Comparison of ENCODE assay signal across 18 mouse cellular contexts in genomic region chr16:43402888-43403287, GRCm38 (mm10).
DNase-seq lines count a peak whose midpoint lies in the region; ATAC-seq and TF ChIP-seq lines count a peak whose summit lies in the region.
"Had no signal": no experiment of that assay in that cellular context is flagged by ENCODE, and none has a peak within 500 bp of the region (broad histone marks: within the 10 kb centered on the region; RNA-seq: fewer than 3 reads in every experiment).

No protein-coding gene starts in this region.

- peaks cover 8% of the 10 kb centered on the region; the same call in 1 of the 2 replicates for H3K4me1 ChIP-seq in kidney, embryonic 15.5 days
- H3K4me1 ChIP-seq in kidney, embryonic 14.5 days (ENCODE audit: control insufficient read depth, insufficient read depth, low read length): 0 out of 2 replicates have a peak, but pooled peaks cover 9% of the 10 kb centered on the region
- peaks cover 13% of the 10 kb centered on the region for H3K4me1 ChIP-seq in liver, adult 2 months (ENCODE audit: control insufficient read depth, insufficient read depth, low read length)
- peaks cover 8% of the 10 kb centered on the region; the same call in 1 of the 2 replicates for H3K4me1 ChIP-seq in liver, postnatal 0 days (ENCODE audit: insufficient read depth)
- peaks cover 24% of the 10 kb centered on the region for H3K4me1 ChIP-seq in brown adipose tissue, adult 24 weeks (ENCODE audit: control insufficient read depth, insufficient read depth, insufficient read length, low read length)
- 0 out of 2 replicates have a peak, but pooled peaks cover 4% of the 10 kb centered on the region for H3K4me1 ChIP-seq in hindbrain, embryonic 14.5 days (replicated peaks; ENCODE audit: control insufficient read depth, insufficient read depth, low read length)

- no peaks in the 10 kb centered on the region for H3K36me3 ChIP-seq in kidney, embryonic 15.5 days
- H3K36me3 ChIP-seq in kidney, embryonic 14.5 days (ENCODE audit: control insufficient read depth, insufficient read depth, low read length): no peaks in the 10 kb centered on the region
- H3K36me3 ChIP-seq in liver, adult 2 months (ENCODE audit: control insufficient read depth, insufficient read depth, low read length): peaks cover 5% of the 10 kb centered on the region
- H3K36me3 ChIP-seq in liver, postnatal 0 days (replicated peaks; ENCODE audit: insufficient read depth, low read length): no peaks in the 10 kb centered on the region
- no peaks in the 10 kb centered on the region for H3K36me3 ChIP-seq in hindbrain, embryonic 14.5 days (replicated peaks; ENCODE audit: control insufficient read depth, insufficient read depth)
- H3K36me3 ChIP-seq: embryonic facial prominence, embryonic 12.5 days; forebrain, embryonic 15.5 days; G1E; heart, embryonic 12.5 days had no signal

- TF ChIP-seq POLR2A in liver, adult 2 months (IDR thresholded peaks at IDR 0.05; ENCODE audit: extremely low read depth, insufficient read depth, low read length): no peak

- H3K27me3 ChIP-seq in kidney, embryonic 15.5 days: no peaks in the 10 kb centered on the region
- no peaks in the 10 kb centered on the region for H3K27me3 ChIP-seq in kidney, embryonic 14.5 days (ENCODE audit: control insufficient read depth, insufficient read depth, low read length)
- no peaks in the 10 kb centered on the region for H3K27me3 ChIP-seq in liver, adult 2 months (ENCODE audit: control insufficient read depth, insufficient read depth, low read length)
- H3K27me3 ChIP-seq in liver, postnatal 0 days (ENCODE audit: insufficient read depth, low read length): no peaks in the 10 kb centered on the region
- H3K27me3 ChIP-seq in hindbrain, embryonic 14.5 days (ENCODE audit: control insufficient read depth, insufficient read depth, low read length): no peaks in the 10 kb centered on the region
- H3K27me3 ChIP-seq: embryonic facial prominence, embryonic 12.5 days; forebrain, embryonic 15.5 days; heart, embryonic 12.5 days had no signal

- ATAC-seq in kidney, embryonic 15.5 days (replicated peaks; ENCODE audit: low FRiP score): no peak
- ATAC-seq in kidney, embryonic 14.5 days (ENCODE audit: low FRiP score, low TSS enrichment): no peak
- ATAC-seq in liver, postnatal 0 days: no peak
- ATAC-seq in hindbrain, embryonic 14.5 days (ENCODE audit: low FRiP score): no peak
- ATAC-seq: forebrain, embryonic 15.5 days had no signal

- H3K9me3 ChIP-seq in kidney, embryonic 15.5 days (replicated peaks): no peaks in the 10 kb centered on the region
- H3K9me3 ChIP-seq in kidney, embryonic 14.5 days (ENCODE audit: control insufficient read depth, low read length): no peaks in the 10 kb centered on the region
- no peaks in the 10 kb centered on the region for H3K9me3 ChIP-seq in liver, postnatal 0 days (ENCODE audit: low read length)
- H3K9me3 ChIP-seq in hindbrain, embryonic 14.5 days (ENCODE audit: control insufficient read depth, low read length): no peaks in the 10 kb centered on the region
- H3K9me3 ChIP-seq: embryonic facial prominence, embryonic 12.5 days; forebrain, embryonic 15.5 days; G1E; heart, embryonic 12.5 days had no signal

- peak; percentile 58 for DNase-seq in liver, adult 2 months (ENCODE audit: extremely low read depth, low read depth, low spot score)
- DNase-seq in liver, postnatal 0 days: no peak
- DNase-seq in lung, postnatal 25 days (ENCODE audit: low spot score): peak; percentile 15
- no peak for DNase-seq in lung, adult 18-20 months
- no peak for DNase-seq in hindbrain, embryonic 14.5 days (ENCODE audit: low spot score)
- DNase-seq: adrenal gland, postnatal 10 days; cerebellum, adult 11-12 months; cerebellum, adult 9-10 months; cerebellum, postnatal 25 days; gastrocnemius, postnatal 10 days; heart, postnatal 36 days had no signal

- no peak for TF ChIP-seq CTCF in liver, adult 2 months (IDR thresholded peaks at IDR 0.05; ENCODE audit: low read depth, low read length)
- no peak for TF ChIP-seq CTCF in liver, postnatal 0 days (IDR thresholded peaks at IDR 0.05; ENCODE audit: low read depth)

- no peak overlapping the region for H3K4me3 ChIP-seq in kidney, embryonic 15.5 days (replicated peaks)
- H3K4me3 ChIP-seq in kidney, embryonic 14.5 days (ENCODE audit: low read length): no peak overlapping the region
- H3K4me3 ChIP-seq in liver, adult 2 months (ENCODE audit: insufficient read depth, low read depth, low read length): no peak overlapping the region
- H3K4me3 ChIP-seq in liver, postnatal 0 days (ENCODE audit: low read depth, low read length): no peak overlapping the region
- no peak overlapping the region for H3K4me3 ChIP-seq in brown adipose tissue, adult 24 weeks (ENCODE audit: insufficient read depth, low read depth, low read length)
- no peak overlapping the region for H3K4me3 ChIP-seq in hindbrain, embryonic 14.5 days (replicated peaks; ENCODE audit: low read length)
- H3K4me3 ChIP-seq: embryonic facial prominence, embryonic 12.5 days; forebrain, embryonic 15.5 days; heart, embryonic 12.5 days had no signal

- no peak overlapping the region for H3K9ac ChIP-seq in kidney, embryonic 15.5 days
- no peak overlapping the region for H3K9ac ChIP-seq in kidney, embryonic 14.5 days (ENCODE audit: low read depth, low read length)
- no peak overlapping the region for H3K9ac ChIP-seq in liver, adult 2 months (ENCODE audit: low read depth, low read length)
- H3K9ac ChIP-seq in liver, postnatal 0 days (replicated peaks): no peak overlapping the region
- H3K9ac ChIP-seq in hindbrain, embryonic 14.5 days: no peak overlapping the region
- H3K9ac ChIP-seq: embryonic facial prominence, embryonic 12.5 days; forebrain, embryonic 15.5 days; heart, embryonic 12.5 days had no signal

- H3K4me2 ChIP-seq in kidney, embryonic 15.5 days: no peak overlapping the region
- no peak overlapping the region for H3K4me2 ChIP-seq in kidney, embryonic 14.5 days (replicated peaks; ENCODE audit: low read depth, low read length)
- no peak overlapping the region for H3K4me2 ChIP-seq in liver, postnatal 0 days (ENCODE audit: low read depth, low read length)
- no peak overlapping the region for H3K4me2 ChIP-seq in hindbrain, embryonic 14.5 days (replicated peaks)
- H3K4me2 ChIP-seq: embryonic facial prominence, embryonic 12.5 days; forebrain, embryonic 15.5 days; heart, embryonic 12.5 days had no signal

- peak overlapping the region; percentile 37; the same call in 1 of the 2 replicates for H3K27ac ChIP-seq in kidney, embryonic 15.5 days
- no peak overlapping the region for H3K27ac ChIP-seq in kidney, embryonic 14.5 days (ENCODE audit: low read depth, low read length)
- no peak overlapping the region for H3K27ac ChIP-seq in liver, adult 2 months (replicated peaks; ENCODE audit: insufficient read depth, low read depth, low read length)
- H3K27ac ChIP-seq in liver, postnatal 0 days (ENCODE audit: low read depth): no peak overlapping the region
- H3K27ac ChIP-seq in brown adipose tissue, adult 24 weeks (replicated peaks; ENCODE audit: low read depth, low read length): peak overlapping the region; percentile 28; the same call in 1 of the 2 replicates
- no peak overlapping the region for H3K27ac ChIP-seq in hindbrain, embryonic 14.5 days
- H3K27ac ChIP-seq: embryonic facial prominence, embryonic 12.5 days; forebrain, embryonic 15.5 days had no signal

- peaks cover 6% of the 10 kb centered on the region; the same call in 1 of the 2 replicates for H3K79me2 ChIP-seq in liver, adult 2 months (ENCODE audit: control insufficient read depth, insufficient read depth, low read length)

- 61% methylated on average over 4 of the region's 4 CpGs for WGBS in kidney, embryonic 15.5 days
- 70% methylated on average over 4 of the region's 4 CpGs for WGBS in kidney, embryonic 14.5 days
- 29% methylated on average over 4 of the region's 4 CpGs for WGBS in liver, adult 2 months
- WGBS in liver, postnatal 0 days (ENCODE audit: insufficient replicate concordance): 69% methylated on average over 4 of the region's 4 CpGs
- WGBS in hindbrain, embryonic 14.5 days: 91% methylated on average over 4 of the region's 4 CpGs

- no peak for TF ChIP-seq EP300 in liver, postnatal 0 days (IDR thresholded peaks at IDR 0.05; ENCODE audit: low read depth)

Comparison
In these comparisons a context has a peak if more than half of its experiments do, and no peak if none do; other contexts are left out.
1. H3K27ac ChIP-seq: peak in kidney, embryonic 15.5 days (single experiment) and brown adipose tissue, adult 24 weeks (single experiment); none in kidney, embryonic 14.5 days (single experiment), liver, adult 2 months (single experiment), liver, postnatal 0 days (single experiment) and hindbrain, embryonic 14.5 days (single experiment).
2. DNase-seq: peak in liver, adult 2 months (single experiment) and lung, postnatal 25 days (single experiment); none in liver, postnatal 0 days (single experiment), lung, adult 18-20 months (0 of 2) and hindbrain, embryonic 14.5 days (single experiment).